Mouse (Mus musculus): ENCODE results near the gene Nr1i3.
"Not testable (repeated sequence)": the region's sequence is repeated elsewhere in the genome, so short reads cannot be mapped to it uniquely, and the experiment has no call there.

The Nr1i3 gene

DNA sequence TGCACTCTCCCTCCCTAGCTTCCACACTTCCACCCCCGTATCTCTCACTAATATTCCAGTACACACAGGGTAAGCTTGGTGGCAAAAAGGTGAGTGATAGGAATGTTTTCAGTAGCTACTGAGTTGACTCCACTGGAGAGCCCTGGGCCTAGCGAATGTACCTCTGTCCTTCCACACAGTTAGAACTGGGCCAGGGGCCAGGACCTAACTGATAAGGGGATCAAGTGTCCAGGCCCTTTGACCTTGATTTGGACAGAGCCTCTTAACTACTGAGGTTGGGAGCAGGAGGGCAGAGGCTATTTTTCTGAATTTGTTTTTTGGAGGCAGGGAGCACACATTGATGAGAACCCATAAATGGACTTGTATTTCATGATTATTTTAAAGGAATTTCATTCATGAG, 10.0 kb downstream of the Nr1i3 start:
- in situ Hi-C loops (cut with MboI; ENCODE audit: low pct_unique_long_range_greater_than_20kb in 1 of 2, low sequenced_read_pairs in 2 of 2, unreplicated experiment in 1 of 2): loop anchor here in 1 of 2 experiments (5.0 kb wide), 1 partner anchor 111 kb away; the partner anchor contains the start of gene Cfap126

DNA sequence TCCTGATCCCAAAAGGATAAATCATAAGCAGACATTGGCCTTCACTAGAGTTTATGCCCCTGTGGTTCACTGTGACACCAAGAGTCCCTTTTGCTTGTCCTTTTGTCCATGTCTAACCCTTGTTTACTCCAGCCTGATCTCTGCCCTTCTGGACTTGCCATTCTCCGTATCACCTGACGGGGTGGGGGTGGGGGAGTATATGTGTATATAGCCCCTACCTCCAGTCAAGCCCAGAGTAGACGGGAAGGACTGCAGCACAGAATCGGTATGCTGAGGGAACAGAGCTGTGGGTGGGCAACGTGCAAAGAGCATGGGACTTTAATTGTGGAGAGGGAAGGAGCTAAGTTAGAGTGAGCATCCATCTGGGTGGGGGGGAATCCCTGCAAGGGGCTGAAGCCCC, 11.1 kb downstream of the Nr1i3 start, which contains the start of gene Apoa2:
Gene Apoa2 (plus strand): TSS at position 198 of the 400 bp plus-strand sequence.
- in situ Hi-C loops (cut with MboI; ENCODE audit: low pct_unique_long_range_greater_than_20kb in 1 of 2, low sequenced_read_pairs in 2 of 2, unreplicated experiment in 1 of 2): loop anchor here in 1 of 2 experiments (5.0 kb wide), 1 partner anchor 113 kb away; the partner anchor contains the start of gene Cfap126

DNA sequence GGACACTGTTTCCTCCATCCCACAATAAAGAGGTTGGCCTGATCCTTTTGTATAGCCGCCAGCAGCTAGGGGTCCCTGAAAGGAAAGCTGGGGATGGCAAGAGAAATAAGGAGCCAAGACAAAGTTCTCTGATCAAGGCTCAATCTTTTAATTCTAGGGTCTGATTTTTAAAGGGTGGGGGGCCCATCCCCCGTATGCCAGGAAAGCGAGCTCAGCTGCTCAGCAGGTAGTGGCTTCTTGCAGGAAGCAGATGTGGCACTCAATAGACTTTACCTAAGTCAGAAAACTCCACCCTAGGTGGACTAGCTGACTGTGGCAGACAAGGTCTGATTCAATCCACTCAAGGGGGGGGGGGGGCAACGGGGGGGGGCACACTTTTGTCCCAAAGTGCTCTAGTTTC, 13.0 kb downstream of the Nr1i3 start:
- in situ Hi-C loops (cut with MboI; ENCODE audit: low pct_unique_long_range_greater_than_20kb in 1 of 2, low sequenced_read_pairs in 2 of 2, unreplicated experiment in 1 of 2): no loop called here

DNA sequence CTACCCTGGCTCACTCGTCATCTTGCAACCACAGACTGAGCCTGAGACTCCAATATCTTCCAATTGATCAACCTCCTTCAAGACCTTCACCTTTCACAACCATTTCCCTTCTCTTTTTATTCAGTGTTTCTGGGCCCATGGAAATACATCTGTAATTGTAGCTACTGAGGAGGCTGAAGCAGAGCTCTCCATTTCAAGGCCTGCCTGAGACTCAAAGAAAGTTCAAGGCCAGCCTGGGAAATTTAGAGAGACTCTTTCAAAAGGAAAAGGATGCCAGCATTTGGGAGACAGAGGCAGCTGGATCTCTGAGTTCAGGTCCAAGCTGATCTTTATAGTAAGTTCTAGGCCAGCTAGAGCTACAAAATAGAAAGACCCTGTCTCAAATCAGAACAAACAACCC, 14.1 kb downstream of the Nr1i3 start:
- in situ Hi-C loops (cut with MboI; ENCODE audit: low pct_unique_long_range_greater_than_20kb in 1 of 2, low sequenced_read_pairs in 2 of 2, unreplicated experiment in 1 of 2): no loop called here

DNA sequence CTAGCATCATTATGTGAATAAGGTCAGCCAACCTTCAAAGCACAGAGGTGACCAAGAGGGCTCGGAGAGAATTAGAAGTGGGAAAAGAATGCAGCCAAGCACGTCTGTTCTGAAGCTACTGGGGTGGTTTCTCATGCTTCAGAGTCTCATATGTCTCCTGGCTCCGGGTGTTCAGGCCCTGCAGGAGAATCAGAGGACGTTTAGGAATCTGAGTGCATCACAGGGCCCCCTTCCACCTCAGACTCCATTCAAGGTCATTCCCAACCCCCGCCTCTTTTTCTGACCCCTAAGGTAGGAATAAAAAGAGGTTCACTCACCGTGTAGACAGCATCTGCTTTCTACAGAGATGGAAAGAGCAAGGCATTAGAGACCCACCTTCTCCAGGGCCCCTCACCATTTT, 16.0 kb downstream of the Nr1i3 start:
- in situ Hi-C loops (cut with MboI; ENCODE audit: low pct_unique_long_range_greater_than_20kb in 1 of 2, low sequenced_read_pairs in 2 of 2, unreplicated experiment in 1 of 2): no loop called here

DNA sequence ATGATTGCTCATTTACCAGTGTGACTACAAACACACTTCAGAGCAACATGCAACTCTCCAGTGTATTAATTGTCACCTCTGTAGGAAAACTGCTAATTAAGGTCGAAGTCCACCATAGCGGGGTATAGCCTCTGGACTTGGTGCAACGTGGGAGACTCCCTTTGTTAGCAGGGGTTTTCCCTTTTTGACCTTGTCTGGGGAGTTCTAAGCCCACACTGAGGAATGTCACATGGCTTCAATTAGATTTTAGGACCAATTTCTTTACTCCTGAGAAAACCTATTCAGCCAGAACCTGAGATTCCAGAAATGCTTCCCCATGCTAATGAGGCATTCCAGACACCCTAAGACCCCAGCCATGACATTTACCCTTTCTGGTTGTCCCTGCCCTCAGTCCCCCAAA, 16.4 kb downstream of the Nr1i3 start:
- in situ Hi-C loops (cut with MboI; ENCODE audit: low pct_unique_long_range_greater_than_20kb in 1 of 2, low sequenced_read_pairs in 2 of 2, unreplicated experiment in 1 of 2): no loop called here

DNA sequence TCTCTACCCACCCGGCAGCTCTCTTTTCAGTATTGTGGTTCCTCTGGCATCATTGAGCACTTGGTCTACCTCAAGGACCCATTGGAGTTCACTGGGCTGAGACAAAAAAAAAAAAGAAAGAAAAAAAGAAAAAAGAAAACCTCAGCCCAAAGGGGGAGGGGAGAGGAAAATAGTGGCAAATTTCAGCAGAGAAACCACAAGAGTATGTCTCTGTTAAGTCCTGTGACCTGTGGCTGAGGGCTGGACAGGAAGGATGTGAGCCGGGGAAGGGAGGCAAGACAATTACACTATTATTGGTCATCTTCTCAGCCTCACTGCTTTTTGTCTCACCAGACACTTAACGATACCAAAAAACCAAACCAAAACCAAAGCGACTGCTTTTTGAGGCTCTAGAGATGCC, 18.1 kb downstream of the Nr1i3 start:
- in situ Hi-C loops (cut with MboI; ENCODE audit: low pct_unique_long_range_greater_than_20kb in 1 of 2, low sequenced_read_pairs in 2 of 2, unreplicated experiment in 1 of 2): no loop called here

DNA sequence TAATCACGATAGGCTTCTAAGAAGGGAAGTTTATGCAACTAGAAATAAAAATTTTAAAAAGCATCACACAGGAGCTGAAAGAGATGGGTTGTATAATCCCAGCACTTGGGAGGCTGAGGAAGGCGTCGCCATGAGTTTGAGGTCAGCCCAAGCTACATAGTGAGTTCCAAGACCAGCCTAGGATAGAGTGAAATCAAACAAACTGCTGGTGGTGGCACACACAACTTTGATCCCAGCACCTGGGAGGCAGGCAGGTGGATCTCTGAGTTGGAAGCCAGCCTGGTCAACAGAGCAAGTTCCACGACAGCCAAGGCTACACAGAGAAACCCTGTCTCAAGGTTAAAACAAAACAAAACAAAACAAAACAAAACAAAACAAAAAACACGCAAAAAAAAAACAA, 18.6 kb downstream of the Nr1i3 start:
- in situ Hi-C loops (cut with MboI; ENCODE audit: low pct_unique_long_range_greater_than_20kb in 1 of 2, low sequenced_read_pairs in 2 of 2, unreplicated experiment in 1 of 2): no loop called here

DNA sequence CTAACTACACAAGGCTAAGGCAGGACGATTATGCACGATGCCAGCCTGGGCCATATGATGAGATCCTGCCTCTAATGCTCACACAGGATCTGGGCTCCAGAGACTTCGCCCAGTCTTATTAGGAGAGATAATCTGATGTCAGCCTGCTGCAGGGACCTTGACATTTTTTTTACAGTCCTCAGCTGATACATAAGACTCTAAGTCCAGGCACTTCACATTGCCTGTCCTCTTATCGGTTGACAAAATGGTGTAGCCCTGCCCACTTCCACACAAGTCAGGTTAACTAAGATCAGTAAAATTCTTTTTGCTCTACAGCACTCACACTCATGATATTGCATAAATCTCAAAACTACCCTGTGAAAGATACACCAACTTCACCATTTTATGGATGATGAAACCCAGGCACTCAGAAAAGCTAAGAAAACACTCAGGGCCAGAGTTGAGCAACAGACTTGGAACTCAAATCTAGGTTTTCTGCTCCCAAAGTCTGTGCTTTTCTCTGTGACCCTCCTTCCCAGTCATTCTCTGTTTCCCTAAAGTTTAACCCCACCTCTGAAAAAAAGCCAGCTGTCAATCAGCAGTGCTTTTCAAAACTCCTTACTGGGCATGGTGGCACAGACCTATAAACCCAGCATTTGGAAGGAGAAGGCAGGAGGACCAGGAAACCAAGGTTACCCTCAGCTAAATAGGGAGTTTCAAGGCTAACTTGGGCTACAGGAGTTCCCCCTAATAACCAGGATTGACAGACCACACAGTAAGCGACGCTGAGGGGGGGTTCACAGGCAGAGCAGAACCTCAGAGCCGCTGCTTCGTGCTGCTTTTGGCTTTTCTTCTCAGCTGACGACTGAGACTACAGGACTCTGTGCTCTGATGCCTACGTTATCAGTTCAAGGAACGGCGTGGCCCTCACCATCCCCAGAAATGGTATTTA, 19.3 kb downstream of the Nr1i3 start:
- in situ Hi-C loops (cut with MboI; ENCODE audit: low pct_unique_long_range_greater_than_20kb in 1 of 2, low sequenced_read_pairs in 2 of 2, unreplicated experiment in 1 of 2): no loop called here

DNA sequence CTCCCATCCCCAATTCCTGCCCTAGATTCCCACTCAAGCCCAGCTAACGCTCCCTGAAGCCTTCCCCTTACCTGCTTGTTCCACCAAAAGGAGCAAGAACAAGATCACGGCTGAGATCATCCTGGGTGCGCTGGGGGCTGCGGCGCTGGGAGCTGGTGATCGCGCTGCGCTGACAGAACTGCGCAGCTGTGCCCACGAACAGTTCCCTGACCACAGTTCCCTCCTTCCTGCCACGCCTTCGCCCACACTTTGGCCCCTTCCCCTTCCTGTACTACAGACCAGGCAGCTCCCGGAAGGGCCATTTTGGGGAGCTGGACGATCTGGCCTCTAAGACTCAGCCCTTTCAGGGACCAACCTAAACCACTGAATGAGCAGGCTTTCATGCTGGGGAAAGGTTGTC, 20.4 kb downstream of the Nr1i3 start, which contains the start of gene Fcer1g:
Gene Fcer1g (minus strand): TSS at position 240 of the 400 bp plus-strand sequence.
- in situ Hi-C loops (cut with MboI; ENCODE audit: low pct_unique_long_range_greater_than_20kb in 1 of 2, low sequenced_read_pairs in 2 of 2, unreplicated experiment in 1 of 2): no loop called here

DNA sequence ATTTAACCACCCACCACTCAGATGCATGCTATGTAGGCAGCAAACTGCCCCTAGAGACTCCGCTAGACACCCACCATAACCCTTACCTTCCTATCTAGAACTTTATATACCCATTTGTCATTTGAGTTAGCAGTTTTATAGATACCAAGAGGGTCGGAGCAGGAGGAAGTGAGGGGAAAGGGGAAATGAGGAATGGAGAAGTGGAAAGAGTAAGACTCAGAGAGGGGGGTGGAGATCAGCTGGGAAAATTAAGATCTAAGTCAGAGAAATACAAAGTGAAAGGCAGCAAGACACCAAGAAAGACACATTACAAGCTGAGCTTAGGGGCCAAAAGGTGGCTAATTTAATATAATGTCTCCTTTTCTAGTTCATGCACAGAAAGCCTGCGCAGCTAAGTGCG, 20.8 kb downstream of the Nr1i3 start:
- in situ Hi-C loops (cut with MboI; ENCODE audit: low pct_unique_long_range_greater_than_20kb in 1 of 2, low sequenced_read_pairs in 2 of 2, unreplicated experiment in 1 of 2): no loop called here

DNA sequence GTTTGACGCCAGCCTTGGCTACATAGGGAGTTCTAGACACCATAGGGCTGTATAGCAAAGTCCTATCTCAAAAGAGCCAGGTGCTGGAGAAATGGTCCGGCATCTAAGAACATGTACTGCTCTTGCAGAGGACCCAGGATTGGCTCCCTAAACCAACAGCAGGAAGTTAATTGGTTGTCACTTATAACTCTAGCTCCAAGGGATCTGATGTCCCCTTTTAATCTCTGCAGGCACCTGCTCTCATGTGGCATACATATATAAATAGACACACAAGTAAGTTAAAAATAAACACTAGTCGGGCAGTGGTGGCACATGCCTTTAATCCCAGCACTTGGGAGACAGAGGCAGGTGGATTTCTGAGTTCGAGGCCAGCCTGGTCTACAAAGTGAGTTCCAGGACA, 22.0 kb downstream of the Nr1i3 start:
- in situ Hi-C loops (cut with MboI; ENCODE audit: low pct_unique_long_range_greater_than_20kb in 1 of 2, low sequenced_read_pairs in 2 of 2, unreplicated experiment in 1 of 2): no loop called here

DNA sequence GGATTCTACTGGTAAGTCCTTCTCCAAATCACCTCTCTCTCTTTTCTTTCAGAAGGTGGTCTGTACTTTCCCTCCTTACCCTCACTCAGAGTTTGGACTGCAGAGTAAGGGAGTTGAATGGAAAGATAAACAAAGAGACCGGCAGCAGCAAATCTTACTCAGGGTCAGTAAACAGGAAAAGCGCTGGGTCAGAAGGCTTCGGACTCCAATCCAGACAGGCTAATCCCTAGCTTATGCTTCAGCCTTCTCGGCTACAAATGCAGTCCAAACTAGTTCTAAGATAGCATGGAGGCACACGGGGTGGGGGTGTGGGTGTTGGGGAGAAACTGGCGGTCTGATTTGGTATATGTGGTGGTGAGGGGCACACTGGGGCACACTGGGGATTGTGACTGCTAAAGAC, 23.7 kb downstream of the Nr1i3 start:
- in situ Hi-C loops (cut with MboI; ENCODE audit: low pct_unique_long_range_greater_than_20kb in 1 of 2, low sequenced_read_pairs in 2 of 2, unreplicated experiment in 1 of 2): no loop called here

DNA sequence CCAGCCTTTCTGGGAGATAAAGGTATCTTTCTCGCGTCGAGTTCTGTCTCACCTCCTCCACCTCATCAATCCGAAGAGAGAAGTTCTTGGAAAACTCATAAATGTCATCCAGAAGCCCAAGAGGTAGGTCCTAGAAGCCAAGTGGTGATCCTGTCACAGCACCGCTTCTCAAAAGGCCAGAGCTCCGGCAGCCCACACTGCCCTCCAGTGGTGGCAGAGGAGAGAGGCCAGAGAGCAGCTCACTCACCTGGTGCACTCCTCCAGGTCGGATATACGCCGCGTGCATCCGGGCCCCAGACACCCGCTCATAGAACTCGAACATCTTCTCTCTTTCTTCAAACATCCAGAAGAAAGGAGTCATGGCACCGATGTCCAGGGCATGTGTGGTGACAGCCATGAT, 24.7 kb downstream of the Nr1i3 start:
- in situ Hi-C loops (cut with MboI; ENCODE audit: low pct_unique_long_range_greater_than_20kb in 1 of 2, low sequenced_read_pairs in 2 of 2, unreplicated experiment in 1 of 2): no loop called here

DNA sequence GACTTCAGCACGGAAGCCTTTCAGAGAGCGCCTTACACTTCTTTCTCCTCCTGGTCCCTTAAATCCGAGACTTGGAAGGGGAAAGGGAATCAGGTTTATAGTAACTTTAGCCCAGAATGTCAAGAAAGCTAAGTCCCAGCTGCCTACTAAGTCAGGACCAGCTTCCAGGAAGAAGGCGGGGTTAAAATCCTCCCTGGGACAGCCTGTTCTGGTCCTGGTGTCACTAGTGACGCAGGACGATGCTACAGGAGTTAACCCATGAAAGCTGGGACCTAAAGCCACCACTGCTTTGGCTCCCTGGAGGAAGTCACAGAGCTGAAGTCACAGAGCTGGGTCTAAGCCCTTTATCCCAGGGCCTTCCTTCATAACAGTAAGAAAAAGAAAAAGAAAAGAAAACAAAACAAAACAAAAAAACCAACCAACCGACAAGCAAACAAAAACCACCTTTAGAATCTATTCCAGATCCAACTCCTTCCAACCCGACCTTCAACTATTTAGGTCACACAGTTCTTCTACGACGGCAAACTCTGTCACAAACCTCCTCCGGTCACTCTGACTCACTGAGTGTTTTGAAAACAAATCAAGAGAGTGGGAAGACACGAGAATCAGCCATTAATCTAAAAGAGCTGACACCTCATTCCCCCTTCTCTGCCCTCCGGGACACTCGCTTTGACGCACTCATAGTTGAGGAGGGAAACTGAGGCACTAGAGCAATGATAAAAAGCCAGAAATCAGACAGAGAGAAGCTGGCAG, 26.4 kb downstream of the Nr1i3 start:
- in situ Hi-C loops (cut with MboI; ENCODE audit: low pct_unique_long_range_greater_than_20kb in 1 of 2, low sequenced_read_pairs in 2 of 2, unreplicated experiment in 1 of 2): no loop called here

DNA sequence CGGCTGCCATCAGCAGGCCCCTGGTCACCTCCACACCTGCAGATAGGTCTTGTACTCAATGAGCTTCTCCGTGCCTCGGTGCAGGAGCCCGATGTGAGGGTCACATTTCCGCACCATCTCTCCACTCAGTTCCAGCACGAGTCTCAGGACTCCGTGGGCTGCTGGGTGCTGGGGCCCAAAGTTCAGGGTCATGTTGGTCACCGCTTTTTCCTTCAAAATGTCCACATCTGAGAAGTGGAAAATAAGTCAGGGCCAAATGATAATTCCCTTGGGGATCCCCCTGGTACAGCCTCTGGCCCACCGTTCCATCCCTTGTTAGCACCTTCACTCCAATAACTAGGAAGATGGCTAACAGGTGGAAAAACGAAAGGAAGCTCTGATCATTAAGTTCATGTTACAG, 27.1 kb downstream of the Nr1i3 start:
- in situ Hi-C loops (cut with MboI; ENCODE audit: low pct_unique_long_range_greater_than_20kb in 1 of 2, low sequenced_read_pairs in 2 of 2, unreplicated experiment in 1 of 2): no loop called here

DNA sequence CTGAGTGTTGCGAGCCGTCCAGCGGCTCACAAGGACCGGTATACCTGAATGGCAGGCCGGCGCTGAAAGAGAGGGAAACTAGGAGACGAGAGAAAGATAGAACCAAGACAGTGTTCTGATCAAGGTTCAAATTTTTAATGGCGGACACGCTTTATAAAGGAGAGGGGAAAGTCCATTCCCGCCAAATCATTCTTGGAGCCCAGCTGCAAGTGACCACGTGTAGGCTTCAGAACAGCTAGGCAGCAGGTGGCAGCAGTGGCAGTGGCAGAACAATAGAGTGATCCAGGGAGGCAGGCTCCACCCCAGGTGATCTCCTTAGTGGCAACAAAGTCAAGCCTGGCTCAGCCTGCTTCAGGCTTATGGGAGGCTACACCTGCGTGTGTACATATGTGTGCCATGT, 28.2 kb downstream of the Nr1i3 start:
- in situ Hi-C loops (cut with MboI; ENCODE audit: low pct_unique_long_range_greater_than_20kb in 1 of 2, low sequenced_read_pairs in 2 of 2, unreplicated experiment in 1 of 2): not testable (repeated sequence)

DNA sequence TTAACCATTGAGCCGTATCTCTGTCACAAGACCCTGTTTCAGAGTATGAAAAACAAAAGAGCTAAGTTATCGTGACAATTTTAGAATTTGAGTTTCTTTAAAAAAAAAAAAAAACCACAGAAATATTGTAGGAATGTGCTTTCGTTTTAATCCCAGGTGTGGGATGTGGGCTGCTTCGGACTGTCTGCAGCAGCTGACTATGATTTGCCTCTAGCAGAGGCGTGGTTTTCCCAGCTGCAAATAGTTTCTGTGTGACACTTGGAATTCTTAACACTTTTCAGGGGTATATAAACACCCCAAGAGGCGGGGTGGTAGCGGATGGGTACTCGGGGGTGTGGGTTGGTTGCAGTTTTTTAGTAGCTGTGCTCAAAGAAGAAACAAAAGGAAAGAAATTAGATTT, 31.6 kb downstream of the Nr1i3 start:
- in situ Hi-C loops (cut with MboI; ENCODE audit: low pct_unique_long_range_greater_than_20kb in 1 of 2, low sequenced_read_pairs in 2 of 2, unreplicated experiment in 1 of 2): no loop called here

DNA sequence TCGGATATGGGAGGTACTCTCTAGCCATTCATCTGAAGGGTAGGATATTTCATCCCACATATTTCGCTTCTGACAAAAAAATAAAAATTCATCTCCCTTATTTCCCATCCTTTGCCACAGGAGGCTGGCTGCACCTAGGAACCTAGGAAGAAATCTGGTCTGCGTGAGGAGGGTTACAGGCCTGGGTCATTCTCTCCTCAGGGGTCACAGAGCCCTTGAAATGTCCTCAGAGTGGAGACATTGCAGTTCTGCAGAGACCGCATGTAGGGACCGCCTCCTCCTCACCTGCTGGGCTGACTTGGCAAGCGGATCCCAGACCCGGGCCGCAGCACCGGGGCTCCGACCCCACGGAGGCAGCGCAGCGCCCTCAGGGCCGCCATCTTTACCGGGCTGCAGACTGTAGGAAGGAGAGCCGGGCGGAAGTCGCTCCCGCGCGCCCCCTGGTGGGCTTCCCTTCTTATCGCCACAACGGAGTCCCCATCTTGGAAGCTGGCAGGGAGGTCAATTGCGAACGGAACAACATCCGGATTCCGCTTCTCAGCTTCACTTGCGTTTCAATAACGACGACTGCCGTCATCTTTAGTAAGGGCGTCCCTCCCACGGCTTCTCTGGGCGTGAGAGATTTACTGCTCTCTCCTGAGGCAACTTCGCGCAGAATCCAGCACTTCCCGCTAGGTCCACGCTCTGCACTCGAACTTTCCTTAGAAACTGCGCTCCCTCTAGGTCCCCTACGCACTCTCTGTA, 33.1 kb downstream of the Nr1i3 start:
- in situ Hi-C loops (cut with MboI; ENCODE audit: low pct_unique_long_range_greater_than_20kb in 1 of 2, low sequenced_read_pairs in 2 of 2, unreplicated experiment in 1 of 2): no loop called here

Data from mouse embryonic stem cell (cell line).